ENCODE assay signal across 8 mouse cellular contexts in the genomic region with DNA sequence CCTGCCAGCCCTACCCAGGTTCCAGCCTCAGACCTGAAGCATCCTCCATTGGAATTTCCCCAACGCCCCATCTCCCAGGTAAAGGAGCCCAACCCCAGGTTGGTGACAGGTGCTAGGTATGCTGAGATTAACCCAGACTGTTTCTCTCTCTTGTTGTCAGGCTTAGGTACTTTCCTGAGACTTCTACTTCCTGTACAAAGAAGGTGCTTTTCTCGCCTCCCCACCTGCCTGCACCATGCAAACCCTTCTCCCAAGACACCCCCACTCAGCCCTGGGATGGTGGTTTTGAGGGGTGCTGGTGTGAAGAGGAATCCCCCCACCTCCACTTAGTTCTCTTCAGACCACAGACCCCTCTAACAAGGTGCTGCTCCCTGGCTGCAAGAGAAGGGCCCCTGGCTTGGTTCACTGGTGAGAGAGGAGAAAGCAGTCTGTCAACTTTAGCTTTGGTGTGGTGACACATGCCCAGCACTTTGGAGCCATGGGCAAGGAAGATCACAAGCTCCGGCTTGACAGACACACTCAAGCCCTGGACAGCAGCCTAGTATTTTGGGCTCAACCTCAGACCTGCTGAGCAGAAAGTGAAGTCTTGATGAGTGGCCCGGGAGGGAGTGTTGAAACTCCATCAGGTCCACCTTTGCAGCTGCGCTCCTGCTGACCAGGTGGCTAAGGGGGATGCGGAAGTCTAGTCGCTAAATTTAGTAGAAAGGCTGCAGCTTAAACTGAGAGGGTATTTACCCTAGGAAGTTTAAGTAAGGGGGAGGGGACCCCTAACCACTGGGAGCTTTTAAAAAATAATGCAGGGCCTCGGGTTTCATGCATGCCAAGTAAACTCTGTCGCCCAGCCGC. TPM values are rescaled to one million over a fixed set of nuclear protein-coding genes. Genes with fewer than 3 reads are reported as not detected.
DNase-seq lines count a peak whose midpoint lies in the region; ATAC-seq and TF ChIP-seq lines count a peak whose summit lies in the region.

No protein-coding gene starts in this region.

- WGBS in kidney, postnatal 0 days = 39% methylated on average over 10 of the region's 10 CpGs
- 40% methylated on average over 10 of the region's 10 CpGs for WGBS in embryonic facial prominence, embryonic 11.5 days
- WGBS in limb, embryonic 11.5 days = 31% methylated on average over 10 of the region's 10 CpGs

- ATAC-seq in kidney, postnatal 0 days (replicated peaks; ENCODE audit: low FRiP score, low read depth) = no peak
- ATAC-seq in embryonic facial prominence, embryonic 11.5 days (replicated peaks; ENCODE audit: insufficient number of reproducible peaks, low FRiP score, low TSS enrichment, low read depth) = no peak
- ATAC-seq in limb, embryonic 11.5 days (ENCODE audit: insufficient number of reproducible peaks, low FRiP score, low TSS enrichment, low read depth) = no peak

- peak overlapping the region; percentile 51 for H3K9ac ChIP-seq in kidney, postnatal 0 days (ENCODE audit: low read depth, low read length)
- peak overlapping the region; percentile 39 for H3K9ac ChIP-seq in embryonic facial prominence, embryonic 11.5 days (replicated peaks; ENCODE audit: low read length)
- H3K9ac ChIP-seq in limb, embryonic 11.5 days (ENCODE audit: low read length) = peak overlapping the region; percentile 30

- H3K4me3 ChIP-seq in kidney, postnatal 0 days (replicated peaks; ENCODE audit: low read depth, low read length) = no peak overlapping the region
- H3K4me3 ChIP-seq in embryonic facial prominence, embryonic 11.5 days (ENCODE audit: low read depth, low read length) = no peak overlapping the region
- no peak overlapping the region for H3K4me3 ChIP-seq in limb, embryonic 11.5 days (ENCODE audit: low read depth, low read length)

- peaks cover 51% of the 10 kb centered on the region for H3K4me1 ChIP-seq in kidney, postnatal 0 days (replicated peaks; ENCODE audit: insufficient read depth, low read length)
- peaks cover 14% of the 10 kb centered on the region for H3K4me1 ChIP-seq in embryonic facial prominence, embryonic 11.5 days (ENCODE audit: control insufficient read depth, insufficient read depth, low read length)
- peaks cover 43% of the 10 kb centered on the region for H3K4me1 ChIP-seq in limb, embryonic 11.5 days (ENCODE audit: control insufficient read depth, insufficient read depth, low read length)

- peak overlapping the region; percentile 45 for H3K4me2 ChIP-seq in kidney, postnatal 0 days (ENCODE audit: low read length)
- H3K4me2 ChIP-seq in embryonic facial prominence, embryonic 11.5 days (ENCODE audit: low read depth, low read length) = no peak overlapping the region; the same call in 1 of the 2 replicates
- H3K4me2 ChIP-seq in limb, embryonic 11.5 days (ENCODE audit: low read depth, severe bottlenecking) = peak overlapping the region; percentile 37; the same call in 1 of the 2 replicates

- TF ChIP-seq CTCF in kidney, postnatal 0 days (IDR thresholded peaks at IDR 0.05; ENCODE audit: low read depth) = peak; percentile 25; the same call in 1 of the 2 replicates

- H3K27me3 ChIP-seq in kidney, postnatal 0 days (ENCODE audit: insufficient read depth, low read length) = no peaks in the 10 kb centered on the region
- H3K27me3 ChIP-seq in embryonic facial prominence, embryonic 11.5 days (ENCODE audit: control insufficient read depth, insufficient read depth, low read length) = no peaks in the 10 kb centered on the region
- H3K27me3 ChIP-seq in limb, embryonic 11.5 days (ENCODE audit: control insufficient read depth, insufficient read depth, low read length) = no peaks in the 10 kb centered on the region

- DNase-seq in kidney, postnatal 0 days (ENCODE audit: low spot score) = no peak
- no peak for DNase-seq in kidney, adult 9 months
- DNase-seq in embryonic facial prominence, embryonic 11.5 days (ENCODE audit: low spot score) = peak; percentile 38
- DNase-seq in limb, embryonic 11.5 days (ENCODE audit: low spot score) = peak; percentile 49
- DNase-seq in spleen, postnatal 10 days (ENCODE audit: low spot score in 2 of 2) = peak; percentile 57 to 66
- no peak for DNase-seq in urinary bladder, postnatal 36 days (ENCODE audit: low spot score in 2 of 2)
- no peak for DNase-seq in cerebellum, adult 18-20 months
- no peak for DNase-seq in gastrocnemius, postnatal 10 days

- H3K9me3 ChIP-seq in kidney, postnatal 0 days (replicated peaks; ENCODE audit: low read length) = no peaks in the 10 kb centered on the region
- no peaks in the 10 kb centered on the region for H3K9me3 ChIP-seq in embryonic facial prominence, embryonic 11.5 days (replicated peaks; ENCODE audit: control insufficient read depth, low read length)
- H3K9me3 ChIP-seq in limb, embryonic 11.5 days (ENCODE audit: control insufficient read depth, low read length) = no peaks in the 10 kb centered on the region

- peaks cover 13% of the 10 kb centered on the region; the same call in 1 of the 2 replicates for H3K36me3 ChIP-seq in kidney, postnatal 0 days (ENCODE audit: insufficient read depth, low read length)
- no peaks in the 10 kb centered on the region; the same call in 1 of the 2 replicates for H3K36me3 ChIP-seq in embryonic facial prominence, embryonic 11.5 days (replicated peaks; ENCODE audit: control insufficient read depth, insufficient read depth, low read depth, low read length)
- H3K36me3 ChIP-seq in limb, embryonic 11.5 days (ENCODE audit: control insufficient read depth, insufficient read depth, low read length) = peaks cover 4% of the 10 kb centered on the region

- peak overlapping the region; percentile 97 for H3K27ac ChIP-seq in kidney, postnatal 0 days
- H3K27ac ChIP-seq in embryonic facial prominence, embryonic 11.5 days (replicated peaks; ENCODE audit: low read depth, low read length) = peak overlapping the region; percentile 73; the same call in 1 of the 2 replicates
- H3K27ac ChIP-seq in limb, embryonic 11.5 days (replicated peaks; ENCODE audit: low read depth, low read length) = peak overlapping the region; percentile 95

RNA-seq across cellular contexts. Expression of a gene that starts 14.5 kb away (rescaled TPM):
- polyA plus RNA-seq in kidney, postnatal 0 days (2015; fragmentation: Nextera tagmentation; extraction: Ambion mirVana) = 60.9 and 70.2 TPM in 2 replicates
- 77.1 and 83.3 TPM in 2 replicates for polyA plus RNA-seq in embryonic facial prominence, embryonic 11.5 days (2014; fragmentation: Nextera tagmentation; extraction: Ambion mirVana)
- polyA plus RNA-seq in limb, embryonic 11.5 days (2014; fragmentation: Nextera tagmentation; extraction: Ambion mirVana) = 63.2 and 67.9 TPM in 2 replicates
- total RNA-seq in gastrocnemius, postnatal 10 days (2021) = 100 to 1,000 TPM in 1 of 2 experiments, 10 to 100 TPM in 1; 96.8 to 111 TPM

RNA-seq across cellular contexts. Expression of a gene that starts 14.6 kb away (rescaled TPM):
- 3.6 TPM in 2 replicates for polyA plus RNA-seq in kidney, postnatal 0 days (2015; fragmentation: Nextera tagmentation; extraction: Ambion mirVana)
- polyA plus RNA-seq in embryonic facial prominence, embryonic 11.5 days (2014; fragmentation: Nextera tagmentation; extraction: Ambion mirVana) = 0.55 and 0.71 TPM in 2 replicates
- polyA plus RNA-seq in limb, embryonic 11.5 days (2014; fragmentation: Nextera tagmentation; extraction: Ambion mirVana) = 0.29 and 0.71 TPM in 2 replicates
- total RNA-seq in gastrocnemius, postnatal 10 days (2021) = 10 to 100 TPM; 23.9 to 26.3 TPM

RNA-seq across cellular contexts. Expression of a gene that starts 48.3 kb away (rescaled TPM):
- 53.8 and 57.3 TPM in 2 replicates for polyA plus RNA-seq in kidney, postnatal 0 days (2015; fragmentation: Nextera tagmentation; extraction: Ambion mirVana)
- 69.7 and 79.4 TPM in 2 replicates for polyA plus RNA-seq in embryonic facial prominence, embryonic 11.5 days (2014; fragmentation: Nextera tagmentation; extraction: Ambion mirVana)
- 78.7 and 81.8 TPM in 2 replicates for polyA plus RNA-seq in limb, embryonic 11.5 days (2014; fragmentation: Nextera tagmentation; extraction: Ambion mirVana)
- 10 to 100 TPM; 80.1 to 80.2 TPM for total RNA-seq in gastrocnemius, postnatal 10 days (2021)

Comparison
In these comparisons a context has a peak if more than half of its experiments do, and no peak if none do; other contexts are left out.
1. DNase-seq: peak in embryonic facial prominence, embryonic 11.5 days (single experiment), limb, embryonic 11.5 days (single experiment) and spleen, postnatal 10 days (2 of 2); none in kidney, postnatal 0 days (single experiment), kidney, adult 9 months (single experiment), urinary bladder, postnatal 36 days (0 of 2), cerebellum, adult 18-20 months (0 of 2) and gastrocnemius, postnatal 10 days (single experiment).
2. Peak in every context shown above with its lines, with median percentiles within 50 percentile points of each other: H3K27ac ChIP-seq and H3K9ac ChIP-seq.